Mouse (Mus musculus): Measurements from ENCODE around the gene Tpi1. TPM values are rescaled to one million over a fixed set of nuclear protein-coding genes. Genes with fewer than 3 reads are reported as not detected.

Tpi1 gene
- total RNA-seq, 2 experiments from 2014 or later: 2,868 to 2,952 TPM

Other genes with a start within 250 kb of the Tpi1 start
- 1 to 10 TPM; 1.3 to 2.3 TPM for gene C1rb, start 244.0 kb downstream of the Tpi1 start, total RNA-seq (2021)
- under 1 TPM; 0.78 to 0.96 TPM for gene C1s2, start 178.2 kb downstream of the Tpi1 start, total RNA-seq (2021)
- gene Lpcat3, start 151.3 kb downstream of the Tpi1 start, total RNA-seq (2021): 10 to 100 TPM; 26.3 to 32.3 TPM
- 10 to 100 TPM; 51.8 to 57.5 TPM for gene Emg1, start 102.1 kb downstream of the Tpi1 start, total RNA-seq (2021)
- 100 to 1,000 TPM; 179 to 184 TPM for gene Phb2, start 102.0 kb downstream of the Tpi1 start, total RNA-seq (2021)
- 1 to 10 TPM; 1.7 to 1.9 TPM for gene Ptpn6, start 75.6 kb downstream of the Tpi1 start, total RNA-seq (2021)
- gene Grcc10, start 72.9 kb downstream of the Tpi1 start, total RNA-seq (2021): 100 to 1,000 TPM; 207 to 228 TPM
- gene Gm45234, start 58.3 kb downstream of the Tpi1 start, total RNA-seq (2021): not detected
- 10 to 100 TPM; 30.8 to 35.8 TPM for gene Atn1, start 57.8 kb downstream of the Tpi1 start, total RNA-seq (2021)
- 1 to 10 TPM; 1.9 to 2.3 TPM for gene Eno2, start 44.6 kb downstream of the Tpi1 start, total RNA-seq (2021)
- gene Lrrc23, start 34.6 kb downstream of the Tpi1 start, total RNA-seq (2021): not detected
- gene Spsb2, start 5.6 kb downstream of the Tpi1 start, total RNA-seq (2021): 1 to 10 TPM; 3.7 to 4.8 TPM
- gene Usp5, start 15.2 kb upstream of the Tpi1 start, total RNA-seq (2021): 10 to 100 TPM; 55.3 to 61.9 TPM
- gene Cdca3, start 15.3 kb upstream of the Tpi1 start, total RNA-seq (2021): 1 to 10 TPM; 4.6 to 5.0 TPM
- gene Gnb3, start 26.0 kb upstream of the Tpi1 start, total RNA-seq (2021): 1 to 10 TPM; 6.6 to 7.0 TPM
- 10 to 100 TPM; 19.7 to 24.2 TPM for gene P3h3, start 43.5 kb upstream of the Tpi1 start, total RNA-seq (2021)
- under 1 TPM; 0.33 to 0.45 TPM for gene Gpr162, start 49.7 kb upstream of the Tpi1 start, total RNA-seq (2021)
- gene Cd4, start 73.9 kb upstream of the Tpi1 start, total RNA-seq (2021): under 1 TPM; 0.27 to 0.51 TPM
- under 1 TPM; 0.43 to 0.62 TPM for gene Lag3, start 97.4 kb upstream of the Tpi1 start, total RNA-seq (2021)
- gene Ptms, start 105.8 kb upstream of the Tpi1 start, total RNA-seq (2021): 100 to 1,000 TPM; 225 to 266 TPM
- gene Mlf2, start 117.1 kb upstream of the Tpi1 start, total RNA-seq (2021): 100 to 1,000 TPM; 250 to 257 TPM
- 100 to 1,000 TPM in 1 of 2 experiments, 10 to 100 TPM in 1; 99.1 to 100 TPM for gene Cops7a, start 151.2 kb upstream of the Tpi1 start, total RNA-seq (2021)
- under 1 TPM; 0.16 to 0.72 TPM for gene Pianp, start 182.4 kb upstream of the Tpi1 start, total RNA-seq (2021)
- gene Zfp384, start 194.8 kb upstream of the Tpi1 start, total RNA-seq (2021): 10 to 100 TPM; 20.1 to 20.7 TPM
- 10 to 100 TPM; 29.6 TPM for gene Ing4, start 225.5 kb upstream of the Tpi1 start, total RNA-seq (2021)
- gene Acrbp, start 235.4 kb upstream of the Tpi1 start, total RNA-seq (2021): 1 to 10 TPM; 1.4 to 2.5 TPM